Mouse (Mus musculus) cerebellum, adult 2 months (tissue): Measurements from ENCODE around the gene Gm17190. TPM values are rescaled to one million over a fixed set of nuclear protein-coding genes. Genes with fewer than 3 reads are reported as not detected.

Experiments
- DNase-seq, 2 experiments: peaks; one replicate each; pipeline ENCODE4 v3.0.0; 2021
- H3K27ac ChIP-seq: fragments of 200-500 bp; 2 replicates; pipeline ENCODE4 v1.5.1; 2012; ENCODE audit warnings: low read length, control low read depth, inconsistent platforms; ENCODE audit not compliant: insufficient read depth
- H3K27me3 ChIP-seq: fragments of 200-500 bp; 2 replicates; pipeline ENCODE4 v1.6.1; 2012; ENCODE audit warnings: inconsistent platforms, mild to moderate bottlenecking, low read length, moderate library complexity; ENCODE audit not compliant: control insufficient read depth, insufficient read depth
- H3K4me1 ChIP-seq: fragments of 200-500 bp; 2 replicates; pipeline ENCODE4 v1.6.1; 2011; ENCODE audit warnings: low read length; ENCODE audit not compliant: control insufficient read depth, insufficient read depth
- H3K4me3 ChIP-seq: fragments of 200-500 bp; replicated peaks from 2 replicates; pipeline ENCODE3; 2011; ENCODE audit warnings: mild to moderate bottlenecking, low read depth, low read length, control low read depth; ENCODE audit not compliant: insufficient read depth
- CTCF ChIP-seq: fragments of 200-500 bp; IDR thresholded peaks from 2 replicates; pipeline ENCODE4 v1.5.1; 2011; ENCODE audit warnings: low read depth, mild to moderate bottlenecking, control low read depth, low read length, moderate library complexity, borderline replicate concordance; ENCODE audit not compliant: insufficient read depth
- POLR2A ChIP-seq: fragments of 200-500 bp; IDR thresholded peaks from 2 replicates; pipeline ENCODE4 v1.6.1; 2011; ENCODE audit warnings: low read length, control low read depth, borderline replicate concordance; ENCODE audit not compliant: insufficient read depth
- WGBS: fragments of 180-500 bp; shearing (Covaris S2); methylation state at CpG from one replicate; pipeline ENCODE4 v1.1.7; 2018; 5-methylcytosine and 5-hydroxymethylcytosine counted together
- polyA plus RNA-seq: library from polyadenylated mRNA; depleted of rRNA; stranded (reverse); fragments of >200 nt; gene quantifications from 2 replicates; pipeline ENCODE4 v1.2.3, GENCODE M21; 2012; rRNA removed

Gm17190 gene
- polyA plus RNA-seq, 1 experiment = not detected

DNA sequence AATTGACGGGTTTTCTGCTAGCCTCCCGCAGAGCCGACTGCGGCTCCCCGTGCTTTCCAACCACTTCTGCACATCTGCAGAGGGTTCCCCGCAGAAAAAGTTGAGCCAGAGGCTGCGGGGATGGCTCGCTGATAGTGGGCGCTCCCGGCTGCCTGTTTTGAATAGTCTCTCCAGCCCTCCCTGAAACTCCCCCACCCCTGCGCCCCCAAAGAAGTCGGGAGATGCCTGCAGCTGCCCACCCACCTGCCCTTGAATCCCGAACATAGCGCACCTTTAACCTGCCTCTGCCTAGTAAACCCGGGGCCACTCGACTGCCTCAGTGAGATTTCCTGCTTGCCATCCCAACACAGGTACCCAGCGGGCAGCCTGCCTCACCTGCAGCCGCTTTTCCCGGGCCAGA is 50.1 kb downstream of the Gm17190 start:
- Histone ChIP-seq H3K27ac (0 out of 2 replicates have a peak overlapping the region, but pooled peaks have one; percentile 31), H3K4me3 (peak overlapping the region; percentile 80), H3K27me3 (no peaks in the 10 kb centered on the region), H3K4me1 (no peaks in the 10 kb centered on the region; the same call in 1 of the 2 replicates)
- TF ChIP-seq CTCF = no peak
- no peak for TF ChIP-seq POLR2A
- 0% methylated on average over 19 of the region's 19 CpGs for WGBS
- DNase-seq = peak in 1 of 2 experiments; percentile 17

DNA sequence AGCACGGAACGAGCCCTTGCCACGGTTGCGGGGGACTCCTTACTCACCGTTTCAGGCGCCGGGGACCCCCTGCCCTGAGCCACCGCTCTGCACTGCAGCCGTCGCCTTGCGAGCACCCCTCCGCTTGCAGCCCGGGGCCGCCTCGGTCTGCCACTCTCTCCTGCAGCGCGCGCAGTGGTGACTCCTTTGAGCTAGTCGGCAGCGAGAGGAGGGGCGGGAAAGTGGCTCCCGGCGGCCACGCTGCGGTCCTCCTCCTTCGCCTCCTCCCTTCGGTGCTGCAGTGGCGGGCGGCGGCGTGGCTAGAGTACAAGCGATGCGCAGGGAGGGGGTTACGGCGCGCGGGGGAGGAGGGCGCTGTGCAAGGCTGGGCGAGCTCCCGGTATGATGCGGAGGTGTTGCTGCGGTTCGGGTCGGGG is 50.6 kb downstream of the Gm17190 start, which contains the start of gene Sv2c:
Gene Sv2c (minus strand): TSS at position 177 of the 416 bp plus-strand sequence.
- no peak for TF ChIP-seq CTCF
- TF ChIP-seq POLR2A = no peak
- Histone ChIP-seq H3K27me3 (no peaks in the 10 kb centered on the region), H3K27ac (peak within 1 kb of the TSS; percentile 80; the same call in 1 of the 2 replicates), H3K4me1 (no peaks in the 10 kb centered on the region; the same call in 1 of the 2 replicates), H3K4me3 (peak within 1 kb of the TSS; percentile 80)
- under 1% methylated on average over 43 of the region's 44 CpGs for WGBS
- peak; percentile 50 to 60 for DNase-seq

Other genes starting within 250 kb of the Gm17190 start
- gene Iqgap2, start 190.1 kb upstream of the Gm17190 start, polyA plus RNA-seq = 1.3 TPM in 2 replicates
- 1.7 and 2.0 TPM in 2 replicates for gene Gm20075, start 678 bp upstream of the Gm17190 start, polyA plus RNA-seq
- 44.9 and 47.3 TPM in 2 replicates for gene Sv2c, start 50.5 kb downstream of the Gm17190 start, polyA plus RNA-seq